Mouse (Mus musculus): Measurements from ENCODE around the gene Timd2.
"Not testable (repeated sequence)": the region's sequence is repeated elsewhere in the genome, so short reads cannot be mapped to it uniquely, and the experiment has no call there.

Gene Timd2

DNA sequence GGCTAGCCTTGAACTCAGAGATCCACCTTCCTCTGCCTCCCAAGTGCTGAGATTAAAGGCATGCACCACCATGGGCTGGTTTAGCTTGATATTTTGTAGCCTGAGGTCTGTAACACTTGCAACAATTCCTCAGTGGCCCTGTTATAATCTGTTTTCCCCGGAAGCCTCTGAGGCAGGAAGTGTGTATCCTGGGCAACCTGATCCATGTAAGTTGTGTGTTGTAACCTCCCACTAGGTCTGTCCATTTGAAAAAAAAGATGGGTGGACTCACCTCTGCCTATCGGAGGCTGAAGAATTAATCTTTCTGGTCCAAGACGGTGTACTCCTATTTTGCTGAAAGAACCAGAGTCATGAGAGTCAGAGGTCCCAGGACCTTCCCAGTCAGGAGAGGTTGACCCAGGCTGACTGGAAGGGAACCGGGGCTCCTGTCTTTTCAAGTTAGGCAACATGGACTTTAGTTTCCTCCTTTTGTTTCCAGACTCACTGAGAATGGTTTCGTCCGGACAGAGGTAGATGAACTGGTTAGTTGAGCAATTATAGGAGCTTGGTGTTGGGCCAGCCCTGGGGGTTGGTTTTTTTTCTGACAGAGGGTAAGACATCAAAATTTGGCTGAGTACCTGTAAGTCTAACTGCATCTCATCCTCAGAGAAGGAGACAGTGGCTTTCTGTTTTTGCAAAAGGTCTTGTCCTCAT is at the start of gene Timd2:
TSS of gene Timd2 (minus strand) at position 398 of the 693 bp plus-strand sequence.
- no peak for DNase-seq (ENCODE audit: low spot score)

GRCm38 (mm10) chr11:46755714-46756113 is 48.9 kb upstream of the Timd2 start:
- DNase-seq (ENCODE audit: low spot score) = not testable (repeated sequence)

DNA sequence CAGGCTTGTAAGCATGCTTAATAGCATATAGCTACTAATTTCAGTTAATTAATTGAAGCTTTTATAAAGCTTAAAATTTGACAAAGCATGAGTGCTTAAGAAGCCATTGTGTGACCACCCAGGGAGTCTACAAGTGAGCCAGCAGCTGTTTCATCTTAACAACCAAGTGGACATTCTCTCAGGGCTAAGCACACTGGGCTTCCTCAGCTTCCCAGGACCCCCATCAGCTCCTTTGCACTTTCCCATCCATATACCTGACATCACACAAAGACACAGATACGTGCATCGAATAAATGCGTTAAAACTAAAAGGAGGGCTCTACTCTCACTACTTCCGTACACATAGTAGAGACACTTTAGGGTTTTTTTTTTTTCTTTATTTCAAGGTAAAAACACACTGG is 47.8 kb upstream of the Timd2 start:
- no peak for DNase-seq (ENCODE audit: low spot score)

GRCm38 (mm10) chr11:46753662-46754061 is 46.8 kb upstream of the Timd2 start:
- no peak for DNase-seq (ENCODE audit: low spot score)

DNA sequence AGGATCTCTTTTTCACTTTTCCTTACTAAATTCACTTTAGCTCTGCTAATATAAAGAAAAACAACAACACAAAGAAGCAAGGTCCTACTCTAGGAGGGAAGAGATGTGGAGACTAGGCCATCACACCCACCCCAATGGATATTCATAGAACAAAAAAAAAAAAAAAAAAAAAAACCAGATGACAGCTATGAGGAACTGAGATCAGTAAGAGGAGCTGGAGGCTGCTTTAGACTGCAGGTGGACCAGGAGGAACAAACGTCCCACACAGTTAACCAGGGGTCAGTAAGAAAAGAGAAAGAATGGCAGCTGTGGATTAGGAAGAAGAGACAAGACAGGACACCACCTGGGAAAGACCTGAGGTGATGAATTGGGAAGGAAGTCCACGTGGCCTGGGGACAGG is 41.1 kb upstream of the Timd2 start:
- DNase-seq (ENCODE audit: low spot score) = no peak

DNA sequence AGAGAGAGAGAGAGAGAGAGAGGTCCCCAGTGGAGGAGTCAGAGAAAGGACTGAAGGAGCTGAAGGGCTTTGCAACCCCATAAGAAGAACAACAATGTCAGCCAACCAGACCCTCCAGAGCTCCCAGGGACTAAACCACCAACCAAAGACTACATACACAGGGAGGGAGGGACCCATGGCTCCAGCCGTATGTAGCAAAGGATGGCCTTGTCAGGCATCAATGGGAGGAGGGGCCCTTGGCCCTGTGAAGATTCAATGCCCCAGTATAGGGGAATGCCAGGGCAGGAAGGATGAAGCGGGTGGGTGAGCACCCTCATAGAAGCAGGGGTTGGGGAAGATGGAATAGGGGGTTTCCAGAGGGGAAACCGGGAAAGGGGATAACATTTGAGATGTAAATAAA is 34.9 kb upstream of the Timd2 start:
- DNase-seq (ENCODE audit: low spot score) = no peak

- DNase-seq (ENCODE audit: low spot score) = no peak
Measured at GRCm38 (mm10) chr11:46740886-46741285, 34.0 kb upstream of the Timd2 start.

GRCm38 (mm10) chr11:46739501-46739900 is 32.6 kb upstream of the Timd2 start:
- no peak for DNase-seq (ENCODE audit: low spot score)

- DNase-seq (ENCODE audit: low spot score) = not testable (repeated sequence)
Measured at GRCm38 (mm10) chr11:46735076-46735475, 28.2 kb upstream of the Timd2 start, which contains the start of gene Havcr1. Gene Havcr1, plus strand, starts transcription at chr11:46735080.

- no peak for DNase-seq (ENCODE audit: low spot score)
Measured at GRCm38 (mm10) chr11:46734617-46735016, 27.8 kb upstream of the Timd2 start.

GRCm38 (mm10) chr11:46733242-46733789 is 26.5 kb upstream of the Timd2 start:
- no peak for DNase-seq (ENCODE audit: low spot score)

DNA sequence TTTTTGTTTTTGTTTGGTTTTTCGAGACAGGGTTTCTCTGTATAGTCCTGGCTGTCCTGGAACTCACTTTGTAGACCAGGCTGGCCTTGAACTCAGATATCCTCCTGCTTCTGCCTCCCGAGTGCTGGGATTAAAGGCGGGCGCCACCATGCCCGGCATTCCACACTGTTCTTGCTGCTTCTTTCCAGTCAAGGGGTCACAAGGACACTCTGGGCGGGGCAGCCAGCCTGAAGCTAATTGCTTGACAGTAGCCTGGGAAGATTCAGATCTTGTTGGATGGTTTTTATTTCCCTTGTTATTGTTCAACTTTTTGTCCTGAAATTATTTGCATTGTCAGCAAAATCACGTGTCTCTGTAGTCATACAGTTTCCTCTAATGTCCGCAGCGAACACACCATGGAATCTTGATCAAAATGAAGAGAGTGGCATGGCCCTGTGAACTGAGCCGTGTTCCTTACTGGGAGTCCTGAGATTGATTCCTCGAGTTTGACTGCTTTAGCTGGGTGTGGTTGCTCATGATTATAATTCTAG is 24.7 kb upstream of the Timd2 start:
- DNase-seq (ENCODE audit: low spot score) = no peak

GRCm38 (mm10) chr11:46698830-46699229 is 8.0 kb downstream of the Timd2 start:
- DNase-seq (ENCODE audit: low spot score) = no peak

DNA sequence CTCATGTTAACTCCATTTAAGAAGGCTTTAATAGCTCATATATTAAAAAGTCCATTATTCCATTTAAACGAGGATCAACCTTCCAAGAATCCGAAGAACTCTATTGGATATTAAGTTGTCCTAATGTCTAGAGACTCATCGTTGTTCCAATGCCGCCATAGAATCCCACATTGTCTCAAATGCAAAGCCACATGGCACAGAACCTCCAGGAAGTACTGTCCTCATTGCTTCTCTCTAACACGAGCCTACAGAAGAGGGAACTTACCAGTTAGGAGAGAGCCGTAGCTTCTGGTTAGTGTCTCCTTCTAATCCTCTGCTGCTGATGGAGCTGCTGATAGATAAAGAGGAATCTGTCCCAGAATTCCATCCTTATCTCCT is 8.6 kb downstream of the Timd2 start:
- DNase-seq (ENCODE audit: low spot score) = no peak

GRCm38 (mm10) chr11:46697433-46698277 is 9.2 kb downstream of the Timd2 start:
- DNase-seq (ENCODE audit: low spot score) = no peak

DNA sequence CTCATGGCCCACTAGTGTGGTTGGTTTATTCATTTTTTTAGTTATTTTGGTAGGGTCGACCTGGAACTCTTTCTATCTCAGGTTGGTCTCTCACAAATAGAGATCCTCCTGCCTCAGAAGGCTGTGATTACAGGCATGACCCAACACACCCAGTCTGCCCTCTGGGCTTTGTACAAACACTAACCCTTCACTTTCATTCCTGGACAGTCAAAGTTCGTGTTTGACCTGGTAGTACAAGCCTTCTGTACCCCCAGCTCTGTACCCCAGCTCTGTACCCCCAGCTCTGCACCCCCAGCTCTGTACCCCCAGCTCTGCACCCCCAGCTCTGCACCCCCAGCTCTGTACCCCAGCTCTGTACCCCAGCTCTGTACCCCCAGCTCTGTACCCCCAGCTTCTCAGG is 11.0 kb downstream of the Timd2 start:
- DNase-seq (ENCODE audit: low spot score) = not testable (repeated sequence)

DNA sequence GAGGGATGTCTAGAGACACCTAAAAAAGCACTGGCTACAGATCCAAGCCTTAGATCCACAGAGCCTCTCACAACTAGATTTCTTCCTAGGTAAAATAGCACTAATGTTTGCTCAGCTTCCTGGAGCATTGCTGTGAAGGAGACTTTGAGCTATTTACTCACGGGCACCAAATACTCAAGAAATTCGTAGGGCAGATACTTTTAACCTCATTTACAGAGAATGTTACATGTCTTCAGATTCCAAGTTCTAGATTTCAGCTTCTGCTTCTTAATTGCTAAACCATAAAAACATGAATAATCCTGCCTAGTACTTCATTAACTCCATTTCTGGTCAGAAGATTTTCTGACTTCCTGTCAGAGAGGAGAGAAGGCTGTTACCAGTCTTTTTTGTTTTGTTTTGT is 16.7 kb downstream of the Timd2 start:
- no peak for DNase-seq (ENCODE audit: low spot score)

- no peak for DNase-seq (ENCODE audit: low spot score)
Measured at GRCm38 (mm10) chr11:46683723-46684122, 23.1 kb downstream of the Timd2 start.

DNA sequence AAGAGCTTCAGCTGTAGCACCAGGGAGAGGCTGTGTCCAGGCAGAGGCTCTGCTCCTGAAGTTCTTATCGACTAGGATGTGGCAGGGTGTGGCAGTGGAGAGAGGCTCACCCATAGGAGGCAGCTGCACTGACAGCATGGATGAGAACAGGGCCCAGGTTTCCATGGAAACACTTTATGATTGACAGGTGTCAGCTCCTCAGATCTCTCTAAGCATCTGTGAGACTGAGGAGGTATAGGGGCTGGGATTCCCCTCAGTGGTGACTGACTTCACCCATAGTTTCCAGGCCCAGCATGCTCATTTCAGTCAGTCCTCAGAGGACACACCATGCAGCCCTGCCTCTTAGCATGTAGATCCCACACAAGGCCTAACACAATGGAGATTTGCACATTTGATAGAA is 24.0 kb downstream of the Timd2 start:
- no peak for DNase-seq (ENCODE audit: low spot score)

- no peak for DNase-seq (ENCODE audit: low spot score)
Measured at GRCm38 (mm10) chr11:46667938-46668337, 38.9 kb downstream of the Timd2 start.

- DNase-seq (ENCODE audit: low spot score) = no peak
Measured at GRCm38 (mm10) chr11:46667105-46667504, 39.8 kb downstream of the Timd2 start.

DNA sequence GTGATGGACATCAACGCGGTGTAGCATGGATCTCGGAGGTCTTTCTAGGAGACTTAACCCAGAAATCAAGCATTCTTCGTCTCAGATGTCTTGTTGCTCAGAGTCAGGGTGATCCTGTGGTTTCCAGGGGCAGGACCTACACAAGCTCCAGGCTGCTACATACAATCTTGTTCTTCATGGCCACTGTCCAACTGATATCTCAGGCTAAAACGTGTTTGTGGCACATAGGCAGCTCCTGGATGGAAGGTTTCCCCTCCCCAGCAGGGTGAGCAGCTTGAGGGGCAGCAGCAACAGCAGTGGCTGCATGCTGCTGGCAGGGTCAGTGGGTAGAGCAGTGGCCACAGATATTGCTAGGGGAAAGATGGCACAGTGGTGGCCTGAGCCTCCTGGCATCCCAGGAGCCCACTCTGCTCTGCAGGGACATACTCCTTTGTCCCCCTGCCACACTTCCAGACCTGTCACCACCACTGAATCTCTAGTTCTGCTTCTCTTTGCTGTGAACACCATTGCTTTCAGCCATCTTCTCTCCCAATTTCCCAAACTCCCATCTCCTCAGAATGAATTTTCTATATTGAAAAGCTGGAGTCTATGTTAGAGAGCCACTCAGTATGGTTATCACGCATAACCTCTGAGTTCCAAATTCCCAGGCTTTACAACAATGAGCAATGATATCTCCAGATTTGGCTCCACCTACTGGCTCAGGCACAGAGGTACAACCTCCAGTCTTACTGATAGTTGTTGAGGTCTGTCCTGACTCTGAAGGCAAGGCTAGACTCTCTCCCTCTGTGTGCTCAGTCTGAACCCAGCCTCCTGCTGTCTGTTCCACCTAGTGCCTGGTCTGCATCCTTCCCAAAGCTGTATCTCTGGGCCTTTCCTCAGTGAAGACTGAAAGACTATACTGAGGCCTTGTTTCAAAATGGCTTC is 41.0 kb downstream of the Timd2 start:
- no peak for DNase-seq (ENCODE audit: low spot score)
